Mouse (Mus musculus): ENCODE data around the gene Olfr102. TPM values are rescaled to one million over a fixed set of nuclear protein-coding genes. Genes with fewer than 3 reads are reported as not detected.
A peak's percentile ranks its signal among the peaks of the same experiment; 100 is the strongest.

The Olfr102 gene
- polyA plus RNA-seq, 1 experiment from 2014 or later: not detected

- Histone ChIP-seq H3K4me3 (ENCODE audit: low read length) (no peak overlapping the region), H3K4me2 (ENCODE audit: low read length) (no peak overlapping the region), H3K4me1 (ENCODE audit: control insufficient read depth, insufficient read depth, low read depth, low read length) (no peaks in the 10 kb centered on the region), H3K9me3 (ENCODE audit: control insufficient read depth, low read length) (no peaks in the 10 kb centered on the region), H3K27me3 (replicated peaks; ENCODE audit: control insufficient read depth, insufficient read depth, low read length) (no peaks in the 10 kb centered on the region), H3K36me3 (ENCODE audit: control insufficient read depth, insufficient read depth, low read length) (no peaks in the 10 kb centered on the region), H3K9ac (ENCODE audit: low read depth, low read length) (no peak overlapping the region), H3K27ac (ENCODE audit: low read depth, low read length) (no peak overlapping the region)
- no peak for ATAC-seq
- 85% methylated on average over 2 of the region's 2 CpGs for WGBS
These were observed 41.1 kb downstream of the Olfr102 start for GRCm38 (mm10) chr17:37275626-37276248.

GRCm38 (mm10) chr17:37270702-37271092, 46.2 kb downstream of the Olfr102 start:
- peak; percentile 43; the same call in 1 of the 2 replicates for ATAC-seq
- peak overlapping the region; percentile 54 for H3K4me3 ChIP-seq (ENCODE audit: low read length)
- peak overlapping the region; percentile 54 for H3K9ac ChIP-seq (ENCODE audit: low read depth, low read length)
- no peaks in the 10 kb centered on the region for H3K4me1 ChIP-seq (ENCODE audit: control insufficient read depth, insufficient read depth, low read depth, low read length)
- H3K27me3 ChIP-seq (replicated peaks; ENCODE audit: control insufficient read depth, insufficient read depth, low read length): no peaks in the 10 kb centered on the region
- no peaks in the 10 kb centered on the region for H3K36me3 ChIP-seq (ENCODE audit: control insufficient read depth, insufficient read depth, low read length)
- WGBS: 65% methylated on average over 8 of the region's 8 CpGs
- H3K4me2 ChIP-seq (ENCODE audit: low read length): peak overlapping the region; percentile 94
- no peaks in the 10 kb centered on the region for H3K9me3 ChIP-seq (ENCODE audit: control insufficient read depth, low read length)
- no peak overlapping the region for H3K27ac ChIP-seq (ENCODE audit: low read depth, low read length)

- peak; percentile 99 for ATAC-seq
- peak within 1 kb of the TSS; percentile 54 for H3K4me3 ChIP-seq (ENCODE audit: low read length)
- H3K27me3 ChIP-seq (replicated peaks; ENCODE audit: control insufficient read depth, insufficient read depth, low read length): no peaks in the 10 kb centered on the region
These were observed 46.7 kb downstream of the Olfr102 start, which contains the start of gene H2-M3 for GRCm38 (mm10) chr17:37270058-37270701. H2-M3 (plus strand) TSS chr17:37270220.

GRCm38 (mm10) chr17:37263626-37264025, 53.2 kb downstream of the Olfr102 start, which contains the start of gene Olfr98:
Olfr98 (minus strand) TSS chr17:37263749.
- no peak within 1 kb of the TSS for H3K9ac ChIP-seq (ENCODE audit: low read depth, low read length)
- no peak within 1 kb of the TSS for H3K4me2 ChIP-seq (ENCODE audit: low read length)
- no peaks in the 10 kb centered on the region for H3K4me1 ChIP-seq (ENCODE audit: control insufficient read depth, insufficient read depth, low read depth, low read length)
- H3K9me3 ChIP-seq (ENCODE audit: control insufficient read depth, low read length): no peaks in the 10 kb centered on the region
- no peak within 1 kb of the TSS for H3K4me3 ChIP-seq (ENCODE audit: low read length)
- no peaks in the 10 kb centered on the region for H3K27me3 ChIP-seq (replicated peaks; ENCODE audit: control insufficient read depth, insufficient read depth, low read length)
- ATAC-seq: no peak
- H3K36me3 ChIP-seq (ENCODE audit: control insufficient read depth, insufficient read depth, low read length): no peaks in the 10 kb centered on the region
- no peak within 1 kb of the TSS for H3K27ac ChIP-seq (ENCODE audit: low read depth, low read length)
- 59% methylated on average over 1 of the region's 1 CpGs for WGBS

More at GRCm38 (mm10) chr17:37270058-37270701, 46.7 kb downstream of the Olfr102 start, which contains the start of gene H2-M3:
- Histone ChIP-seq H3K4me1 (ENCODE audit: control insufficient read depth, insufficient read depth, low read depth, low read length) (no peaks in the 10 kb centered on the region), H3K36me3 (ENCODE audit: control insufficient read depth, insufficient read depth, low read length) (no peaks in the 10 kb centered on the region), H3K4me2 (ENCODE audit: low read length) (peak within 1 kb of the TSS; percentile 94), H3K9me3 (ENCODE audit: control insufficient read depth, low read length) (no peaks in the 10 kb centered on the region), H3K27ac (ENCODE audit: low read depth, low read length) (no peak within 1 kb of the TSS), H3K9ac (ENCODE audit: low read depth, low read length) (peak within 1 kb of the TSS; percentile 54)
- 3% methylated on average over 26 of the region's 26 CpGs for WGBS

Other genes starting within 250 kb of the Olfr102 start
- gene Olfr90, start 228.6 kb downstream of the Olfr102 start, polyA plus RNA-seq (2015; fragmentation: Nextera tagmentation; extraction: Ambion mirVana): 0.09 TPM in 1 of 2 replicates, not detected in the other
- not detected in 2 replicates for gene Olfr91, start 218.8 kb downstream of the Olfr102 start, polyA plus RNA-seq (2015; fragmentation: Nextera tagmentation; extraction: Ambion mirVana)
- not detected in 2 replicates for gene Olfr92, start 197.0 kb downstream of the Olfr102 start, polyA plus RNA-seq (2015; fragmentation: Nextera tagmentation; extraction: Ambion mirVana)
- not detected in 2 replicates for gene Olfr93, start 155.6 kb downstream of the Olfr102 start, polyA plus RNA-seq (2015; fragmentation: Nextera tagmentation; extraction: Ambion mirVana)
- gene Ubd, start 123.2 kb downstream of the Olfr102 start, polyA plus RNA-seq (2015; fragmentation: Nextera tagmentation; extraction: Ambion mirVana): not detected in 2 replicates
- 0.20 TPM in 1 of 2 replicates, not detected in the other for gene Olfr94, start 116.1 kb downstream of the Olfr102 start, polyA plus RNA-seq (2015; fragmentation: Nextera tagmentation; extraction: Ambion mirVana)
- gene Olfr95, start 103.9 kb downstream of the Olfr102 start, polyA plus RNA-seq (2015; fragmentation: Nextera tagmentation; extraction: Ambion mirVana): not detected in 2 replicates
- not detected in 2 replicates for gene Olfr96, start 96.9 kb downstream of the Olfr102 start, polyA plus RNA-seq (2015; fragmentation: Nextera tagmentation; extraction: Ambion mirVana)
- not detected in 2 replicates for gene Olfr97, start 79.7 kb downstream of the Olfr102 start, polyA plus RNA-seq (2015; fragmentation: Nextera tagmentation; extraction: Ambion mirVana)
- not detected in 2 replicates for gene Olfr98, start 53.3 kb downstream of the Olfr102 start, polyA plus RNA-seq (2015; fragmentation: Nextera tagmentation; extraction: Ambion mirVana)
- gene H2-M3, start 46.8 kb downstream of the Olfr102 start, polyA plus RNA-seq (2015; fragmentation: Nextera tagmentation; extraction: Ambion mirVana): 1.5 and 1.6 TPM in 2 replicates
- gene Olfr99, start 33.6 kb downstream of the Olfr102 start, polyA plus RNA-seq (2015; fragmentation: Nextera tagmentation; extraction: Ambion mirVana): not detected in 2 replicates
- gene Olfr101, start 12.7 kb downstream of the Olfr102 start, polyA plus RNA-seq (2015; fragmentation: Nextera tagmentation; extraction: Ambion mirVana): not detected in 2 replicates
- gene Olfr103, start 22.6 kb upstream of the Olfr102 start, polyA plus RNA-seq (2015; fragmentation: Nextera tagmentation; extraction: Ambion mirVana): not detected in 2 replicates
- gene Olfr104-ps, start 42.5 kb upstream of the Olfr102 start, polyA plus RNA-seq (2015; fragmentation: Nextera tagmentation; extraction: Ambion mirVana): not detected in 2 replicates
- not detected in 2 replicates for gene Olfr105-ps, start 62.0 kb upstream of the Olfr102 start, polyA plus RNA-seq (2015; fragmentation: Nextera tagmentation; extraction: Ambion mirVana)
- gene Olfr106-ps, start 73.3 kb upstream of the Olfr102 start, polyA plus RNA-seq (2015; fragmentation: Nextera tagmentation; extraction: Ambion mirVana): not detected in 2 replicates
- gene Olfr107, start 82.2 kb upstream of the Olfr102 start, polyA plus RNA-seq (2015; fragmentation: Nextera tagmentation; extraction: Ambion mirVana): not detected in 2 replicates
- gene Olfr108, start 128.4 kb upstream of the Olfr102 start, polyA plus RNA-seq (2015; fragmentation: Nextera tagmentation; extraction: Ambion mirVana): not detected in 2 replicates
- not detected in 2 replicates for gene Olfr109, start 141.9 kb upstream of the Olfr102 start, polyA plus RNA-seq (2015; fragmentation: Nextera tagmentation; extraction: Ambion mirVana)
- not detected in 2 replicates for gene H2-M2, start 166.5 kb upstream of the Olfr102 start, polyA plus RNA-seq (2015; fragmentation: Nextera tagmentation; extraction: Ambion mirVana)
- not detected in 2 replicates for gene Olfr110, start 175.4 kb upstream of the Olfr102 start, polyA plus RNA-seq (2015; fragmentation: Nextera tagmentation; extraction: Ambion mirVana)
- gene Olfr111, start 191.0 kb upstream of the Olfr102 start, polyA plus RNA-seq (2015; fragmentation: Nextera tagmentation; extraction: Ambion mirVana): not detected in 2 replicates

All from hindbrain, embryonic 16.5 days (tissue).